Mouse (Mus musculus) lung, embryonic 16.5 days (tissue): ENCODE data around the gene Klf13. TPM values are rescaled to one million over a fixed set of nuclear protein-coding genes. Genes with fewer than 3 reads are reported as not detected.
A peak's percentile ranks its signal among the peaks of the same experiment; 100 is the strongest.

ENCODE experiments used
- ATAC-seq: fragments of 200-750 bp; cut with Nextera tagmentation; 2 replicates; pipeline ENCODE4 v1.8.0; 2017; ENCODE audit warnings: low read depth, mild to moderate bottlenecking, moderate library complexity
- H3K27ac ChIP-seq: fragments of 300-500 bp; sonication (generic); 2 replicates; pipeline ENCODE4 v1.5.1; 2014; ENCODE audit warnings: mild to moderate bottlenecking, control low read depth, low read length
- H3K27me3 ChIP-seq: fragments of 300-500 bp; sonication (generic); 2 replicates; pipeline ENCODE4 v1.6.1; 2014; ENCODE audit warnings: low read depth, low read length, mixed read lengths; ENCODE audit not compliant: control insufficient read depth, insufficient read depth
- H3K36me3 ChIP-seq: fragments of 300-500 bp; sonication (generic); 2 replicates; pipeline ENCODE4 v1.6.1; 2014; ENCODE audit warnings: low read length; ENCODE audit not compliant: control insufficient read depth, insufficient read depth
- H3K4me1 ChIP-seq: fragments of 300-500 bp; sonication (generic); replicated peaks from 2 replicates; pipeline ENCODE4 v1.6.1; 2014; ENCODE audit warnings: low read length, mixed read lengths; ENCODE audit not compliant: control insufficient read depth, insufficient read depth
- H3K4me2 ChIP-seq: fragments of 300-500 bp; sonication (generic); 2 replicates; pipeline ENCODE4 v1.6.1; 2014; ENCODE audit warnings: low read depth, low read length, control low read depth
- H3K4me3 ChIP-seq: fragments of 300-500 bp; sonication (generic); 2 replicates; pipeline ENCODE4 v1.5.1; 2014; ENCODE audit warnings: mild to moderate bottlenecking, low read length, control low read depth
- H3K9ac ChIP-seq: fragments of 300-500 bp; sonication (generic); 2 replicates; pipeline ENCODE4 v1.6.1; 2014; ENCODE audit warnings: low read length, control low read depth
- H3K9me3 ChIP-seq: fragments of 300-500 bp; sonication (generic); 2 replicates; pipeline ENCODE4 v1.6.1; 2016; ENCODE audit warnings: low read length; ENCODE audit not compliant: control insufficient read depth
- WGBS: fragments of 180-500 bp; shearing (Covaris S2); extraction: QIAGEN DNeasy Blood & Tissue Kit; methylation state at CpG from one replicate; pipeline ENCODE4 v1.1.7; 2014; 5-methylcytosine and 5-hydroxymethylcytosine counted together
- polyA plus RNA-seq: library from polyadenylated mRNA; unstranded; fragments of >200 nt; fragmentation: Nextera tagmentation; extraction: Ambion mirVana; gene quantifications from 2 replicates; pipeline ENCODE4 v1.2.1, GENCODE M21; 2015

Gene Klf13
- polyA plus RNA-seq, 1 experiment from 2014 or later, result 40.1 TPM

GRCm38 (mm10) chr7:63939397-63939951 lies 759 bp upstream of the Klf13 start:
- H3K9ac ChIP-seq, result peak overlapping the region; percentile 88

GRCm38 (mm10) chr7:63938066-63938913 lies 425 bp downstream of the Klf13 start:
- Histone ChIP-seq H3K4me1 (peaks cover 22% of the 10 kb centered on the region), H3K9me3 (no peaks in the 10 kb centered on the region), H3K27ac (peak overlapping the region; percentile 95), H3K4me3 (peak overlapping the region; percentile 62), H3K9ac (peak overlapping the region; percentile 76), H3K27me3 (no peaks in the 10 kb centered on the region), H3K4me2 (peak overlapping the region; percentile 91), H3K36me3 (no peaks in the 10 kb centered on the region)
- WGBS, result under 1% methylated on average over 104 of the region's 121 CpGs
- ATAC-seq, result peak; percentile 51

More at GRCm38 (mm10) chr7:63939397-63939951, 759 bp upstream of the Klf13 start:
- WGBS, result under 1% methylated on average over 37 of the region's 39 CpGs
- no peaks in the 10 kb centered on the region for H3K9me3 ChIP-seq
- peak; percentile 70 for ATAC-seq
- no peaks in the 10 kb centered on the region for H3K27me3 ChIP-seq
- H3K4me2 ChIP-seq, result peak overlapping the region; percentile 85
- H3K36me3 ChIP-seq, result no peaks in the 10 kb centered on the region
- peak overlapping the region; percentile 100 for H3K27ac ChIP-seq
- peaks cover 22% of the 10 kb centered on the region for H3K4me1 ChIP-seq
- H3K4me3 ChIP-seq, result peak overlapping the region; percentile 62

GRCm38 (mm10) chr7:63937236-63938065 lies 1.3 kb downstream of the Klf13 start:
- H3K4me1 ChIP-seq, result peaks cover 22% of the 10 kb centered on the region
- peak overlapping the region; percentile 91 for H3K4me2 ChIP-seq
- H3K27ac ChIP-seq, result peak overlapping the region; percentile 95
- H3K9me3 ChIP-seq, result no peaks in the 10 kb centered on the region
- WGBS, result under 1% methylated on average over 65 of the region's 88 CpGs
- no peaks in the 10 kb centered on the region for H3K27me3 ChIP-seq
- peak; percentile 39 for ATAC-seq
- H3K9ac ChIP-seq, result peak overlapping the region; percentile 76
- H3K36me3 ChIP-seq, result no peaks in the 10 kb centered on the region
- peak overlapping the region; percentile 62 for H3K4me3 ChIP-seq

- Histone ChIP-seq H3K4me3 (peak overlapping the region; percentile 62), H3K27ac (peak overlapping the region; percentile 95), H3K27me3 (no peaks in the 10 kb centered on the region), H3K4me2 (peak overlapping the region; percentile 91), H3K4me1 (peaks cover 22% of the 10 kb centered on the region), H3K9ac (peak overlapping the region; percentile 76), H3K36me3 (no peaks in the 10 kb centered on the region), H3K9me3 (no peaks in the 10 kb centered on the region)
- no peak for ATAC-seq
- 0% methylated on average over 11 of the region's 11 CpGs for WGBS
Measured at GRCm38 (mm10) chr7:63936986-63937235, 1.8 kb downstream of the Klf13 start.

DNA sequence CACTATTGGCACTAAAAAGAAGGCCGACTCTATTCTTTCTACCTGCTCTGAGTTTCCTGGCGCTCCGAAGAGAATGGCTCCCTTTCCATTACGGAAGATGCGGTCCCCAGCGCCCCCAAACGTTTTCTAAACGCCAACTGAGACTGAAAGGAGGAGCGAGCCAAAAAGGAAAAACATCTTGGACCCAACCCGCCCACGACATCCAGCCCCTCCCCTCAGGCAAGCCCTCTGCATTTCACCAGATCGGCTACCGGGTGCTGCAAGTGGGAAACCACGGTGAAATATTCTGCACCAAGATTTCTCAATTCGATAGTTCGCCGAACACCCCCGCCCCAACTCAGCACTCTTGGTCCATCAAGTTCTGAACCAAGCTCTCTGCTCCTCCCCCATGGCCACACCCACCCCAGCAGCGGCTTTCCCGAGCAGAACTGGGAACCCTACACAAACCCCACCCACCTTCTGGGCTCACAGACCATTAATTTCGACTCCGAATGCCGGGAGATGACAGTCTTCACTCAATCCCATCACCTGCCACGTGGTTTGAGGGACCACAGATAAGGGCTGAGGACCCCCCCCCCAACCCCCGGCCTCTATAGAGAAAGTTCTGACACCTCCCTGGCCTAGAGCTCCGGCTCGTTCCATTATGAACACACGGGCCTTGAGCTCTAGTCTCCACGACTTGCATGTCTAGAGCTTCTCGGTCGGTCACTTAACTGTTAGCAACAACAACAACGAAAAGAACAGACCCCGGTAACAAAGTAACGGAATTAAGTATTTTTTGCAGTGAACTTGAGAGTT lies 2.3 kb downstream of the Klf13 start:
- no peak for ATAC-seq
- peak overlapping the region; percentile 91 for H3K4me2 ChIP-seq
- peak overlapping the region; percentile 62 for H3K4me3 ChIP-seq
- H3K9me3 ChIP-seq, result no peaks in the 10 kb centered on the region
- no peaks in the 10 kb centered on the region for H3K27me3 ChIP-seq
- no peaks in the 10 kb centered on the region for H3K36me3 ChIP-seq
- WGBS, result under 1% methylated on average over 34 of the region's 34 CpGs
- peaks cover 22% of the 10 kb centered on the region for H3K4me1 ChIP-seq
- peak overlapping the region; percentile 95 for H3K27ac ChIP-seq
- H3K9ac ChIP-seq, result peak overlapping the region; percentile 76

DNA sequence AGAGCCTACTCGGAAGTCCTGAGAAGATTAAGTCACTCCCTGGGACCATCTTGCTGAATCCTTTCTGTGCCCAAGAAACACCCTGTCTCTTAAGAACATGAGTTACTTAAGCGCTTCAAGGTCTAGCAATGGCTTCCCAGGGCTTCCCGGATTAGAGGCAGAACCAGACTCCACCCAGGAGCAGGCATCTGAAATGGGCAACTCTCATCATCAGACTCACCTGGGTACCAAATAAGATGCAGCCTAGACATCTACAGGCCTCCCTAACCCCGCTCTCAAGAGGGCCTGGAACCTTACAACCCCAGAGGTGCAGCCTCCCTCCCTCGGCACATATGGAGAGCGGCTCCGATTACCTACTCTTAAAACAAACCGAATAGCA lies 2.9 kb downstream of the Klf13 start:
- peaks cover 22% of the 10 kb centered on the region for H3K4me1 ChIP-seq
- H3K9me3 ChIP-seq, result no peaks in the 10 kb centered on the region
- WGBS, result 21% methylated on average over 8 of the region's 8 CpGs
- H3K27ac ChIP-seq, result peak overlapping the region; percentile 95
- peak overlapping the region; percentile 62 for H3K4me3 ChIP-seq
- no peaks in the 10 kb centered on the region for H3K27me3 ChIP-seq
- H3K4me2 ChIP-seq, result peak overlapping the region; percentile 91
- H3K9ac ChIP-seq, result peak overlapping the region; percentile 76
- no peak for ATAC-seq
- no peaks in the 10 kb centered on the region for H3K36me3 ChIP-seq

- no peaks in the 10 kb centered on the region for H3K36me3 ChIP-seq
- H3K4me1 ChIP-seq, result peaks cover 14% of the 10 kb centered on the region
- no peak overlapping the region for H3K4me3 ChIP-seq
- 39% methylated on average over 1 of the region's 1 CpGs for WGBS
- ATAC-seq, result no peak
- no peak overlapping the region for H3K9ac ChIP-seq
- H3K27me3 ChIP-seq, result no peaks in the 10 kb centered on the region
- no peak overlapping the region for H3K4me2 ChIP-seq
- H3K9me3 ChIP-seq, result no peaks in the 10 kb centered on the region
- no peak overlapping the region for H3K27ac ChIP-seq
Measured at GRCm38 (mm10) chr7:63934530-63934929, 4.2 kb downstream of the Klf13 start.

DNA sequence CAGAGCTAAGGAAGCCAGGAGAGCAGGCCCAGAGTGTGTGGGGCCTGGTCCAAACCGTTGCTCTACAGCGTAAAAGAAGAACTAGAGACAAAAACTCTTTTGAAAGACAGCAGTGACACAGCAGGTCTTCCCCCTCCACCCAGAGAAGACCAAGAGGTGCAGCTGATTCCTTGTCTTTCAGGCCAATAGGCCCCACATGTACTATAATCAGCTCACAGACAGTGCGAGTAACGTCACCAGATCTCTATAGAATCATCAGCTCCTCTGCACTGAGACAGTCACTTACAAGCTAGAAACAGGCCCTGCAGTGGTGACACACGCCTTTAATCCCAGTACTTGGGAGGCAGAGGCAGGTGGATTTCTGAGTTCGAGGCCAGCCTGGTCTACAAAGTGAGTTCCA lies 4.8 kb downstream of the Klf13 start:
- ATAC-seq, result no peak
- H3K4me1 ChIP-seq, result peaks cover 15% of the 10 kb centered on the region
- no peak overlapping the region for H3K4me3 ChIP-seq
- no peaks in the 10 kb centered on the region for H3K36me3 ChIP-seq
- 83% methylated on average over 6 of the region's 6 CpGs for WGBS
- H3K27ac ChIP-seq, result no peak overlapping the region
- H3K27me3 ChIP-seq, result no peaks in the 10 kb centered on the region
- H3K4me2 ChIP-seq, result no peak overlapping the region
- H3K9ac ChIP-seq, result no peak overlapping the region
- H3K9me3 ChIP-seq, result no peaks in the 10 kb centered on the region
